Mouse (Mus musculus) liver, embryonic 12.5 days (tissue): ENCODE measurements at regions not wholly inside any gene's neighbourhood (a gene's known extent, or its start where the extent isn't known, plus 50 kb on each side); places are given as distances from the start of the nearest gene placed in this dataset.

ENCODE experiments used
- ATAC-seq: fragments of 200-750 bp; cut with Nextera tagmentation; 2 replicates; pipeline ENCODE4 v1.8.0; 2017; ENCODE audit warnings: moderate number of reproducible peaks, mild to moderate bottlenecking, moderate library complexity
- H3K27ac ChIP-seq: fragments of 300-500 bp; sonication (generic); 2 replicates; pipeline ENCODE4 v1.5.1; 2016; ENCODE audit warnings: mild to moderate bottlenecking
- H3K27me3 ChIP-seq: fragments of 300-500 bp; sonication (generic); replicated peaks from 2 replicates; pipeline ENCODE4 v1.6.1; 2016; ENCODE audit warnings: mild to moderate bottlenecking, moderate library complexity
- H3K36me3 ChIP-seq: fragments of 300-500 bp; sonication (generic); 2 replicates; pipeline ENCODE4 v1.6.1; 2016; ENCODE audit warnings: mild to moderate bottlenecking, moderate library complexity
- H3K4me1 ChIP-seq: fragments of 300-500 bp; sonication (generic); 2 replicates; pipeline ENCODE4 v1.6.1; 2016
- H3K4me2 ChIP-seq: fragments of 300-500 bp; sonication (generic); 2 replicates; pipeline ENCODE4 v1.6.1; 2016; ENCODE audit warnings: mild to moderate bottlenecking, moderate library complexity
- H3K4me3 ChIP-seq: fragments of 300-500 bp; sonication (generic); 2 replicates; pipeline ENCODE4 v1.5.1; 2016; ENCODE audit warnings: mild to moderate bottlenecking, moderate library complexity
- H3K9ac ChIP-seq: fragments of 300-500 bp; sonication (generic); 2 replicates; pipeline ENCODE4 v1.6.1; 2016; ENCODE audit warnings: mild to moderate bottlenecking, moderate library complexity
- H3K9me3 ChIP-seq: fragments of 300-500 bp; sonication (generic); replicated peaks from 2 replicates; pipeline ENCODE4 v1.6.1; 2016; ENCODE audit warnings: mild to moderate bottlenecking, moderate library complexity
- WGBS: fragments of 180-500 bp; shearing (Covaris S2); methylation state at CpG from one replicate; pipeline ENCODE4 v1.1.7; 2016; ENCODE audit not compliant: insufficient replicate concordance; 5-methylcytosine and 5-hydroxymethylcytosine counted together

GRCm38 (mm10) chr5:64433786-64434185, 277.7 kb downstream of the Tbc1d1 start:
- no peak overlapping the region for H3K9ac ChIP-seq
- WGBS = 83% methylated on average over 5 of the region's 5 CpGs
- no peak overlapping the region for H3K27ac ChIP-seq

GRCm38 (mm10) chr5:64435491-64435890, 279.4 kb downstream of the Tbc1d1 start:
- H3K36me3 ChIP-seq = no peaks in the 10 kb centered on the region
- ATAC-seq = peak; percentile 100
- H3K4me1 ChIP-seq = peaks cover 74% of the 10 kb centered on the region
- H3K27ac ChIP-seq = peak overlapping the region; percentile 95
- 12% methylated on average over 3 of the region's 3 CpGs for WGBS
- peak overlapping the region; percentile 53 for H3K4me2 ChIP-seq
- H3K9me3 ChIP-seq = no peaks in the 10 kb centered on the region
- peak overlapping the region; percentile 65 for H3K9ac ChIP-seq
- peak overlapping the region; percentile 11; the same call in 1 of the 2 replicates for H3K4me3 ChIP-seq
- 0 out of 2 replicates have a peak, but pooled peaks cover 8% of the 10 kb centered on the region for H3K27me3 ChIP-seq

More at GRCm38 (mm10) chr5:64433786-64434185, 277.7 kb downstream of the Tbc1d1 start:
- H3K4me3 ChIP-seq = no peak overlapping the region
- H3K36me3 ChIP-seq = no peaks in the 10 kb centered on the region
- H3K4me1 ChIP-seq = peaks cover 71% of the 10 kb centered on the region
- H3K9me3 ChIP-seq = no peaks in the 10 kb centered on the region
- no peak for ATAC-seq
- 0 out of 2 replicates have a peak, but pooled peaks cover 8% of the 10 kb centered on the region for H3K27me3 ChIP-seq
- no peak overlapping the region for H3K4me2 ChIP-seq

GRCm38 (mm10) chr5:64435958-64436357, 279.9 kb downstream of the Tbc1d1 start:
- H3K4me1 ChIP-seq = peaks cover 69% of the 10 kb centered on the region
- H3K4me3 ChIP-seq = no peak overlapping the region
- no peaks in the 10 kb centered on the region for H3K9me3 ChIP-seq
- H3K27ac ChIP-seq = peak overlapping the region; percentile 95
- H3K9ac ChIP-seq = peak overlapping the region; percentile 65
- H3K36me3 ChIP-seq = no peaks in the 10 kb centered on the region
- H3K4me2 ChIP-seq = peak overlapping the region; percentile 53
- WGBS = 67% methylated on average over 2 of the region's 2 CpGs
- H3K27me3 ChIP-seq = 0 out of 2 replicates have a peak, but pooled peaks cover 10% of the 10 kb centered on the region
- ATAC-seq = no peak

GRCm38 (mm10) chr5:64437720-64438119, 281.6 kb downstream of the Tbc1d1 start:
- peak overlapping the region; percentile 42; the same call in 1 of the 2 replicates for H3K27ac ChIP-seq
- ATAC-seq = no peak
- H3K4me3 ChIP-seq = no peak overlapping the region
- 76% methylated on average over 5 of the region's 5 CpGs for WGBS
- peaks cover 57% of the 10 kb centered on the region for H3K4me1 ChIP-seq
- 0 out of 2 replicates have a peak, but pooled peaks cover 11% of the 10 kb centered on the region for H3K27me3 ChIP-seq
- H3K9ac ChIP-seq = no peak overlapping the region
- no peaks in the 10 kb centered on the region for H3K9me3 ChIP-seq
- no peaks in the 10 kb centered on the region for H3K36me3 ChIP-seq
- no peak overlapping the region for H3K4me2 ChIP-seq

- H3K36me3 ChIP-seq = no peaks in the 10 kb centered on the region
- H3K27me3 ChIP-seq = 0 out of 2 replicates have a peak, but pooled peaks cover 11% of the 10 kb centered on the region
- H3K4me2 ChIP-seq = peak overlapping the region; percentile 20; the same call in 1 of the 2 replicates
- H3K9me3 ChIP-seq = no peaks in the 10 kb centered on the region
- WGBS = 66% methylated on average over 13 of the region's 13 CpGs
- H3K9ac ChIP-seq = no peak overlapping the region
- no peak overlapping the region for H3K4me3 ChIP-seq
- peak overlapping the region; percentile 42; the same call in 1 of the 2 replicates for H3K27ac ChIP-seq
- peaks cover 57% of the 10 kb centered on the region for H3K4me1 ChIP-seq
- no peak for ATAC-seq
Measured at GRCm38 (mm10) chr5:64438446-64439134, 282.5 kb downstream of the Tbc1d1 start.

GRCm38 (mm10) chr5:64447847-64448246, 291.7 kb downstream of the Tbc1d1 start:
- Histone ChIP-seq H3K9ac (no peak overlapping the region), H3K36me3 (no peaks in the 10 kb centered on the region), H3K9me3 (no peaks in the 10 kb centered on the region), H3K27ac (no peak overlapping the region), H3K27me3 (peaks cover 4% of the 10 kb centered on the region; the same call in 1 of the 2 replicates), H3K4me2 (no peak overlapping the region), H3K4me3 (no peak overlapping the region), H3K4me1 (no peaks in the 10 kb centered on the region)
- WGBS = 24% methylated on average over 4 of the region's 4 CpGs
- no peak for ATAC-seq

GRCm38 (mm10) chr5:64452668-64453334, 296.7 kb downstream of the Tbc1d1 start:
- 47% methylated on average over 1 of the region's 1 CpGs for WGBS
- Histone ChIP-seq H3K9ac (no peak overlapping the region), H3K4me2 (no peak overlapping the region), H3K4me3 (no peak overlapping the region), H3K27me3 (peaks cover 5% of the 10 kb centered on the region; the same call in 1 of the 2 replicates), H3K9me3 (no peaks in the 10 kb centered on the region), H3K4me1 (no peaks in the 10 kb centered on the region), H3K36me3 (no peaks in the 10 kb centered on the region), H3K27ac (no peak overlapping the region)
- ATAC-seq = no peak

GRCm38 (mm10) chr5:64459807-64460206, 303.7 kb downstream of the Tbc1d1 start:
- Histone ChIP-seq H3K4me2 (no peak overlapping the region), H3K9ac (no peak overlapping the region), H3K9me3 (no peaks in the 10 kb centered on the region), H3K4me1 (no peaks in the 10 kb centered on the region), H3K27me3 (peaks cover 25% of the 10 kb centered on the region), H3K27ac (no peak overlapping the region), H3K36me3 (no peaks in the 10 kb centered on the region), H3K4me3 (no peak overlapping the region)
- WGBS = 66% methylated on average over 5 of the region's 5 CpGs
- no peak for ATAC-seq

- Histone ChIP-seq H3K4me1 (no peaks in the 10 kb centered on the region), H3K9me3 (no peaks in the 10 kb centered on the region), H3K27me3 (peaks cover 29% of the 10 kb centered on the region), H3K4me2 (no peak overlapping the region), H3K9ac (no peak overlapping the region), H3K27ac (no peak overlapping the region), H3K36me3 (no peaks in the 10 kb centered on the region), H3K4me3 (no peak overlapping the region)
- no peak for ATAC-seq
- WGBS = 43% methylated on average over 1 of the region's 1 CpGs
Measured at GRCm38 (mm10) chr5:64460891-64461290, 304.8 kb downstream of the Tbc1d1 start.

GRCm38 (mm10) chr5:64461592-64461991, 305.5 kb downstream of the Tbc1d1 start:
- Histone ChIP-seq H3K27ac (no peak overlapping the region), H3K9ac (no peak overlapping the region), H3K9me3 (no peaks in the 10 kb centered on the region), H3K4me3 (no peak overlapping the region), H3K36me3 (no peaks in the 10 kb centered on the region), H3K27me3 (peaks cover 29% of the 10 kb centered on the region), H3K4me1 (no peaks in the 10 kb centered on the region), H3K4me2 (no peak overlapping the region)
- ATAC-seq = no peak
- 75% methylated on average over 4 of the region's 4 CpGs for WGBS

- H3K27ac ChIP-seq = no peak overlapping the region
- WGBS = 56% methylated on average over 3 of the region's 3 CpGs
- H3K4me1 ChIP-seq = no peaks in the 10 kb centered on the region
- H3K4me3 ChIP-seq = no peak overlapping the region
- H3K36me3 ChIP-seq = no peaks in the 10 kb centered on the region
- ATAC-seq = no peak
- no peak overlapping the region for H3K9ac ChIP-seq
- peaks cover 26% of the 10 kb centered on the region for H3K27me3 ChIP-seq
- no peaks in the 10 kb centered on the region for H3K9me3 ChIP-seq
- no peak overlapping the region for H3K4me2 ChIP-seq
Measured at GRCm38 (mm10) chr5:64462411-64462810, 306.3 kb downstream of the Tbc1d1 start.

GRCm38 (mm10) chr5:64463570-64463969, 307.5 kb downstream of the Tbc1d1 start:
- WGBS = 59% methylated on average over 5 of the region's 5 CpGs
- H3K9me3 ChIP-seq = no peaks in the 10 kb centered on the region
- H3K4me1 ChIP-seq = no peaks in the 10 kb centered on the region
- no peak overlapping the region for H3K9ac ChIP-seq
- no peak overlapping the region for H3K4me2 ChIP-seq
- peaks cover 26% of the 10 kb centered on the region for H3K27me3 ChIP-seq
- H3K4me3 ChIP-seq = no peak overlapping the region
- no peak overlapping the region for H3K27ac ChIP-seq
- no peak for ATAC-seq
- no peaks in the 10 kb centered on the region for H3K36me3 ChIP-seq
